Mouse (Mus musculus) CD4-positive helper T cell, adult 2 months (primary cell): ENCODE measurements around the gene Dscam.
A peak's percentile ranks its signal among the peaks of the same experiment; 100 is the strongest.
"Not testable (repeated sequence)": the region's sequence is repeated elsewhere in the genome, so short reads cannot be mapped to it uniquely, and the experiment has no call there.

Source experiments
- DNase-seq: peaks from one replicate; pipeline ENCODE4 v3.0.0-alpha.2; 2012; ENCODE audit warnings: low read depth, missing footprints, low spot score

Dscam gene

DNA sequence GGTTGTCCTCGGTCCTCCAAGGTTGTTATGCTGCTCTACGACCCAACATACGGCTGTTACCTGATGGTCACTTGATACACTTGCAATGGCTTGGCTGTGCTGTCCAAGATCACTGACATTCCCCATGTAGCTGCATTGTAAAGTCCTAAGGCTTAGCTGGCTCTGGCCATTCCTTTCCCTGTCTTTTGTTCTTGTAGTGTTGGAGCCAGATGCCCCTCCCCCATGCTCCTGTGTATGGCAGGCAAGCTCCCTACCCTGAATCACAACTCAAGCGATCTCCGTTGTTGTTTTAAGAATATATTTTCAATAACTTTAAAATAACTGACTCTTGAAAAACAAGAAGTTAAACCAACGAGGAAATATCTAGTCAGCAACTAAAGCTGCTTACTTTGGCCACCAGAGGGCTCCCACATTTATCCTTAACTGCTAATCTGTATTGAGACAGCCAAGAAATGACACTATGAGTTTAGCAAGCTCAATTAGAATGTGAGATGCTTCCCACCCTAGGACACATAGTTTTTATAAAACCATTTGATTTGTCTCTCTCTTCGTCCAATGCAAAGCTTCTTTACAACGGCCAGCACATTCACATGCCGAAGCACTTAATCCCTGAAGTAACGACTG lies 273.9 kb downstream of the Dscam start:
- DNase-seq = no peak

DNA sequence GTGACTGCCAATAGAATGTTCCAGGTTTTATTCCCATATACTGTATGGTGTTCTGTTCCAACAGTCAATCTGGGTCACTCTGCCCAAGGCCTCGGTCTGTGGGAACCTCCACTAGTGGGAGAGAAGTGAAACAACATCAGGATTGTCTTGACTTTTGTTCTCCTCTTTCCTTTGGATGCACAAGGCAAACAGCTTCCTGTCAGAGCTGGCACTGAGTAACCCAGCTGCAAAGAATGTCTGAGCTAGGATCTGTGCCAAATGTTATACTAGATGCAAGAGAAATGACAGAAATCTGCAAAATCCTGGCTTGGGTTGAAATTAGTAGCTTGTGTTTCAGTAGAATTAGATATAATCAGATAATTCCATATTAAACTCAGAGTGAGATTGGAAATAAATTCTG lies 282.5 kb downstream of the Dscam start:
- DNase-seq = no peak

DNA sequence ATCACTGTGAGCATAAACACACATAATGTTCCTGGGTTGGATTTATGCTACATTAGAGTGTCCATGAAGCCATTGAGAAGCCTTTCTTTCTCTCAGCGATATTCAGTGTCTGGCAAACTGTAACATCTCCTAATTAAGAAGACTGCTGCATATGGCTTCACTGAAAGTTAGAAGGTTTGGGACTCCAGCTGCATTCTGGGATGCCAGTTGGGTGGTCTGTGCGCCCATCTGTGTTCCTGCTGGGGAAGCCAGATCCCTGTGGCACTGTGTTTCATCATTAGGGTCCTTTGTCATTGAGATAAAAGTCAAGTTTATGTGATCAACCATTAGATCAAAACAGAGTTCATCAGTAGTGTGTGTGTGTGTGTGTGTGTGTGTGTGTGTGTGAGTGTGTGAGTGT lies 284.7 kb downstream of the Dscam start:
- DNase-seq = no peak

DNA sequence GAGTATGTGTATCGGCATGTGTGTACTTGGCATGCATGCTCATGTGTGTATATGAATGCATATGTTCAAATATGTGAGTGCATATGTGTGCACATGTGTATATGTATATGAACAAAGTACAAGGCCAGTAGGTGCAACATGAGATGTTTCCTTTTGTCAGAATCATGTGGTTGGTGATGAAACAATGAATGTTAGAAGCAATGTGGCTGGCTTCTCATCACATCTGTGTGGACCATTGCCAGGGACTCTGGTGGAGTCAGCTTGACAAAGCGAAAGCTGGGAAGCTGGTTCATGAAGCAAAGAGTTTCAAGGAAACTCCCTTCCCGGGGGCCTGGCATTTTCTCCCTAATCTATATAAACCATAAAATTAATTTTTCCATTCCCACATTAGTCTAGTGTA lies 286.0 kb downstream of the Dscam start:
- not testable (repeated sequence) for DNase-seq

DNA sequence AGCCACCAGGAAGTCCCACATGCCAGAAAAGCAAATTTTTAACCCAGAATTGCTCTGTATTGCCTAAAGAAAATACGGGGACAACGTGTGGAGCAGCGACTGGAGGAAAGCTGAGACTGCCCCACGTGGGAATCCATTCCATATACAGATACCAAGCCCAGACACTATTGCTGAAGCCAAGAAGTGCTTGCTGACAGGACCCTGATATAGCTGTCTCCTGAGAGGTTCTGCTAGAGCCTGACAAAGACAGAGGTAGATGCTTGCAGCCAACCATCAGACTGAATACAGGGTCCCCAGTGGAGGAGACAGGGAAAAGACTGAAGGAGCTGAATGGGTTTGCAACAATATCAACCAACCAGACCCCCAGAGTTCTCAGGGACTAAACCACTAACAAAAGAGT lies 293.3 kb downstream of the Dscam start:
- no peak for DNase-seq

DNA sequence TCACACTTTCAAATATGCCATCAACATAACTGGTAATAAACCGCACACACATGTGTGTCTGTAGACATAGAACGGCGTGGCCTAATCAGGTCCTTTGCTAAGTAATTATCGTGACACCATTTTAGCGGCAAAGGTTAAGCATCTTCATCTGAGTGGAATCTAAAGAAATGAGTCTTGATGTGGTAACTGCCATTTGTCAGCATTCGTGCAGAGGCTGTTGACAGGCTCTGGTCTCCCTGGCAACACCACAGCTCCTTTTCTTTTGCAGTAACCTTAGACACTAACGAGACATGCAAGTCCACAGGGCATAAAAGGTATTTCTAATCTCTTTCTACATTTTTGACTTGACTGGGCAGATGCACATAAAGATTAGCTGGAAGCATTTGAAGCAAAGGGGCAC lies 297.8 kb downstream of the Dscam start:
- no peak for DNase-seq

DNA sequence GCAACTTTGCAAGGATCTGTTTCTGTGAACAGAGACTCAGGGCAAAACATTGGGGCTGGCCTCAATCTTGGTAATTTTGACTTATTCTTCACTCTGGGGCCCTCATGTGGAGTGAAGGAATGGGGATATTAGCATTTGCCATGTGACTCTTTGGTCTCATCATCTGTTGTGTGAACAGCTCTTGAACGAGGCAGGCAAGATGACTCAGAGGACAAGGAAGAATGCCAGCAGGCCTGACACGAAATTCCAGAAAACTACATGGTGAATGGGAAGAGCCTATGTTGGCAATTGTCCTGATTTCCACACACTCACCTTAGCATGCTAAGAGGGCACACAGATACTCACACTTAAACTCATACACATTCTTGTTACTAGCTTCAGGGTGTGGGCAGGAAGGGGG lies 313.0 kb downstream of the Dscam start:
- DNase-seq = no peak

DNA sequence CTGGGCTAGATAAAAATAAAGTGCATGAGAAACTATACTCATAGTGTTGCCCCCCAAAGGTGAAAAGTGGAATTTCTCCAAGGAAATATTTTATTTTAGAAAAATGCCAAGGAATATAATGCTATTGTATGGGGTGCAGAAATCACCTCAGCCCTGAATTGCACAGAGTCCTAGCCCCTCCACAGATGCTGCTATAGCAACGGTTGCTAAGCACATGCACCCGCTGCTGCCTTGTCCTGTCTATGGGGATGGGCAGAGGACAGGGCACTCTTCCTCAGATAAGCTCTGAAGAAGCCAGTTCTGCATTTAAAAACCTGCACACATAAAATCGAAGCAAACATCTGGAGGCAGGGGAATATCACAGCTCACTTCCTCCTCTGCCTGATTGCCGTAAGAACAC lies 315.5 kb downstream of the Dscam start:
- DNase-seq = no peak

DNA sequence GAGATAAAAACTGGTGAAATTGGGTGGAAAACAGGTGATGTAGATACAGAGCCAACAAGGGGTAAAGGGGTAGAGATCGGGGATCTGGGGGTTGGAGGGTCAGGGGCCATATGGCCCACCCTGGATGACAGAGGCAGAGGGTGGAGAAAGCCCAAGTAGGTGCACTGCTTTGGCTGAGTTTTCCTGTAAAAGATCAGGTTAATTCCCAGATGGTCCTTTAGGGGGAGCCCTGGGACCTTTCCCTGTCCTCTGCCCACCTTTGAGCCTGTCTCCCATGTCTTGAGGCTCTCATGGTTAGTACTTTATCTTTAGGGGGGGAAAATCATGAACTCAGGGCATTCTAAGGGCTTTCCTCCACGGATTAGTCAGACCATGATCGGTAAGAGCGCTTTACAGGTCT lies 318.2 kb downstream of the Dscam start:
- no peak for DNase-seq

DNA sequence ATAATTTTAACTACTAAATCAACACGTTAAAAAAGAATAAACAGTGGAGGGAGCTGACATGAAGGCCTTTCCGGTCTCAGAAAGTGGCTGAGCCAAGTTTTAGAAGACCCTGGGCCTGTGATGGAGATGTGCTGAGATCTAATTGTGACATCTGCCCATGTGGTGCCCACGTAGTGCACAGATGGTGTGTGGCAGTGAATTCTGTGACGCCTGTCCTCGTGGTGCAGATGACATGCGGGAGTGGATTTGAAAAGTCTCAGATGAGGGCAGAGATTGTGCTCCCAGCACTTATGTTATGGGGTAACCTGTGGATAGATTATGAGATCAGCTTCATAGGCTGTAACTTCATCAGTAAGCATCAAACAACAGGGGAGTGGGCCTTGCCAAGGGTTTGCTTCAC lies 321.6 kb downstream of the Dscam start:
- no peak for DNase-seq

DNA sequence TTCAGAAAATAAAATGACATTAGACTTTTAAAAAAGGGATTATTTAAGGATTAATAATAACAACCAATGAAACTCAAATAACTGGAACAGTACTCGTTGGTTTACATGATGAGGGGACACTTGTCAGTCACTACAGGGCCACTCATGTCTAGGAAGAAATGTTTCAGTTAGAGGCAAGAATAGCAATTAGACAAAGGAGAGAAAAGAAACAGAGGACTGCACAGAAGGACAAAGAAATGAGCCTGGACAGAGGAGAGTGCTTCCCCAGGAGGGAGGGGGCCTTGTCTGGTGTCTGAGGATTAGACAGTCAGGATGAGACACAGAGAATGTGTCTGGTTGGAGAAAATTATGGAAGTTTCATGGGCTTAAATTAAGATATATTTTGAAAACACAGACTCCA lies 324.0 kb downstream of the Dscam start:
- DNase-seq = no peak

DNA sequence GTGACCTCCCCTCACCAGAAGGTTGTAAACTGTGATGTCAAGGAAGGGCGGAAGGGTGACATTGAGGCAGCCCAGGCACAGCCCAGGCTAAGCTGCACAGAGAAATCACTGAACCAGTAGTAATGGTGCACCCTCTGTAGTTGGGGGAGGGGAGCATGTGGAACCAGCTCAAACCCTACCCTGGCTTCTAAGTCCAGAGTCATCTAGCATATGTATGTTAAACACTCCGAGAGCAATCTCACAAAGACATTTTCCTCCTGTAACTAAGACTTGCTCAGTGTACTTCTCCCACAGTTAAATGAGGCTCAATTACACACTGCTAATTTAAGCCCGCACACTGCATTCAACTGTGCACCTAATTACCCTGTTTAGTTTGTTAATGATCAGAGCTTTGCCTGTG lies 324.4 kb downstream of the Dscam start:
- no peak for DNase-seq

DNA sequence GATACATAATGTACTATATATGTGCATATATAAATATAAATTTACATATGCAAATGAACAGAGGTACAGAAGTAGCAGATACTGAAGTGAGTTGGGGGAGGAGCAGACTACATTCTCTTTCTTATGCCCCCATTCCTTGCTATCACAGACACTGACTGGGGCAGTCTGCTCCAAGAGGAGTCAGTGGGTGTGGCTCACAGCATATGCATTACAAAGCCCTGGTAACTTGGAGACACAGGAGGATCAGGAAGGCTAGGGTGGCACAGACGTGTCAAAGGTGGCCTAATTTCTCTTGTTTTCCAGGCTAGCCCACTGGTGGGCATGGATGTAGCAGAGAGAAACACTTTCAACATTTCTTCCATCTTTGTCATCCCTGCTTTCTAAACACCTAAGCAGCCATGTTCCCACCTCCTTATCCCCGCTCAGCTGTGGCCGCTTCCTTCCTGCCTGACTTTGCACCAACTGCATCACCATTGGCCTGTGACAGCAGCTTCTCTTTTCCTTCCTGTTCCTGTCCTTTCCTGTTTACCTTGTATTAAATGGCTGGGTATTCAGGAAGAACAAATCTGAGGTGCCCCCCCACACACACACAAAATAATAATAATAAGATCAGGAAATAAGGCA lies 325.0 kb downstream of the Dscam start:
- no peak for DNase-seq

DNA sequence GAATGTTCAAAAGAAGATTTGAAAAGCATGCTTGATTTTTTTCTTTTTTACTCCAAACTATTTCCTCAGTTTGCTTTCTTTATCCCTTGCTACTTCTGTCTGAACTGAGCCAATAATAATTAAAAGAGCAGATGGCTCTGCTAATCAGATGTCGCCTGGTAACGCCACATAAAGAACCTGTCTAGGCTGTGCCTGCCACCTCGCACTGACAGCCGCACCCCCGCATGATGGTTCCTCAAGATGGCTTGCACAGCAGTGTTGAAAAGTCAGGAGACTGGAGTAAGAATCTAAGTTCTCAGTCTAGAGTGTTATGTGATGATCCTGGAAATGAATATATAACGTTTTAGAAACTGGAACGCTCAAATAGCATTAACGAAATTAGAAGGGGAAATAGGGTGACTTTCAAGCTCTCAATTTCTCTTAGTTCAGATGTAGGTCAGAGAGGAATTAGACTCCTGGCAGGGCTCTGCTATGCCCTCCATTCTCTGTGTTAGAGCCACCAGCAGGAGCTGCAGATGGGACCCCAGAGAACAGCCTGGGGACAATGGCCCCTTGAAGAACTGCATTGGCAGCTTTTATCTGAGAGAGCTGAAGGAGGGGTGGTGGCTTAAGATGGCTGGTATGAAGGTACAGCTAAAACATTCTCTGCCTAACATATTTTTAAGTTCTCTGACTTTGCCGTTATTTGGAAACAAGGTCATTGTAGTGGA lies 326.7 kb downstream of the Dscam start:
- no peak for DNase-seq

DNA sequence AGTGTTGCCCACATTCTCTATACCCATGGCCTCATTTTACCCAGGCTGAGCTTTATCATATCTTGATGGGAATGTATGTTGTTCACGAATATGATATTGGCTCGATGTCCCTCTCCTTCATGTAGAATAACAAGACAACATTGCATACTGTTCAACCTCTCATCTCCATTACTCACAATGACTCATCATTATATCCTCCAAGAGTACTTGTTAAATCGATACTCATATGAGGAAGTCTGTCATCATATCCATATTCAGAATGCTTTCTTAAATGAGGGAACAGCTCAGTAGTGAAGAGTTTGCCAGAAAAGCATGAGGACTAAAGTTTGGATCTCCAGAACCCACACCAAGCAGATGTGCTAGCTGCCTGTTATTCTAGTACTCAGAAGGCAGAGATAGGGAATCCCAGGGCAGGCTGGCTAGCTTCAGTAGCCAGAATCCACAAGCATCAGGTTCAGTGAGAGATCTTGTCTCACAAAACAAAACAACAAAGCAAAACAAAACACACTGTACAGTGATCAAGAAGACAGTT lies 327.7 kb downstream of the Dscam start:
- no peak for DNase-seq

DNA sequence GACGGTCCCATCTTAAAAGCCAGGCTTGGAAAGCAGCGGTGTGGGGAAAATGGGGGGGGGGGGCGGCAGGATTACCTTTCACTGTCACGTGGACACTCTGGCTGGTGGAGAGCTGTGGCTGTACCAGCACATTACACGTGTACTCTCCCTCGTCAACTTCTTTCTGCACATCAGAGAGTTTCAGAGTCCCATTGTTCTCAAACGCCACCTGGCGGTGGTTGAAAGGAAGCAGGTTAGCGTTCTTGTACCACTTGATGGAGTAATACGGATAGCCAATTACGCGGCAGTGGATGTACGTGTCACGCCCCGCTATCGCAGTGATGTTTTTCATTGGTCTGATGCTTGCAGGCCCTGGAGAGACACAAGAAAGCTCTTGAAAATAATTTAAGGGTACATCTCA lies 350.9 kb downstream of the Dscam start:
- peak; percentile 44 for DNase-seq

DNA sequence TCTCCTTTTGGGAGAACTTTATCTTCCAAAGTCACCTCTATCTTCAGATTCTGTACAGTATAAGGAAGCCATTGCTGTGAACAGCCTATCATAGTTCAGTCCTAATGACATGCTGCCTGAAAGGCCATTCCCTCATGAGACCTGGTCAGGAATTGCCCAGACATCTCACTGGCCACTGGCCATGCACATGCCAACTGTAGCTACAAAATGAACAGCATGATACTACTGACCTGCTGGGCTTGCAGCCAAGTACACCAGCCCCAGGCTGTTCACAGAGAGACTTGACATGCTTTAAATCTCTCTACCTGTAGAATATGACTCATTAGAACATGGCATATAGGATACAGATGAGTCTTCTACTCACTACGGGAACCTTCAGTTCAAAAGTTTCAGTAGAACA lies 364.3 kb downstream of the Dscam start:
- DNase-seq = no peak

DNA sequence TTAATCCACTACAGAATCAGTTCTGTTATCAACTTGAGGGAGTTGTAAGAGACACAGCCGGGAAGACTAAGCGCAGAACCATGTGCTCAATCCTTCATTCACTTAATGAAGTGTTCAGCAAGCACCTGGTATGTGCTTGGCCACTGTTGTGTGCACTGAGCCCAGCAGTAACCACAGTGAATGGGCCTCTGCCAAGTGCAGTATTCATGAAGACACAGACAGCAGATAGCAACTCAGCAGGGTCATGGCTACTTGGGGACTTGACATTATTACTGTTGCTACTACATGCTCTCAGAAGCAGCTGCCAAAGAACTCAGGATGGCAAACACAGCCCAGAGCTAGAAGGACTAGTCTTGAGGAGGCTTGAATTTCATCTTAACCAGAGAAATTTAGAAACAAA lies 367.9 kb downstream of the Dscam start:
- DNase-seq = no peak

DNA sequence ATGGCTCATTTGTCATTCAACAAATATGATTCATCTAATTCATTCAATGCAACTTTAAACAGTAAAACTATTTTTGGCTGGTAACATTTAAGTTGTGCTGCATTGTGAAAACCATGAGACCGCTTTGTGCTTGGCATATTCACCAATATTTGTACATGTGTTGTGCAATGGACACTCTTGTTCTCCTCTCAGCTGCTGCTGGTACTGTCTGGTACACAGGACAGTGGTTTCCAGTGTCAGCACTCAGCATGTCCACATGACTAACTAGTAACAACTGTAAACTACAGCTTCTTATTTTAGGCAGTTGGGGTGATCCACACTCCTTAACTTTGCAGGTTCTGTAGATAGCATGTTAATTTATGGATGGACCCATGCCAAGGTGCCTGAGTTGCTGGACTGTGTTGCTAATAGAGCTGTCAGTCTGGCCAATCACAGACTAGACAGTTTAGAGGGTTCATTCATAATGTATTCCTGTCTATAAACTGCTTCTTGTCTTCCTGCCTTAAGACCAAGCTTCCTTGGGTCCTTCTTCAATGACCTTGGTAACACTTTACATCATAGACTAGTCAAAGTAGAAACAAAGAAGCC lies 368.8 kb downstream of the Dscam start:
- no peak for DNase-seq

DNA sequence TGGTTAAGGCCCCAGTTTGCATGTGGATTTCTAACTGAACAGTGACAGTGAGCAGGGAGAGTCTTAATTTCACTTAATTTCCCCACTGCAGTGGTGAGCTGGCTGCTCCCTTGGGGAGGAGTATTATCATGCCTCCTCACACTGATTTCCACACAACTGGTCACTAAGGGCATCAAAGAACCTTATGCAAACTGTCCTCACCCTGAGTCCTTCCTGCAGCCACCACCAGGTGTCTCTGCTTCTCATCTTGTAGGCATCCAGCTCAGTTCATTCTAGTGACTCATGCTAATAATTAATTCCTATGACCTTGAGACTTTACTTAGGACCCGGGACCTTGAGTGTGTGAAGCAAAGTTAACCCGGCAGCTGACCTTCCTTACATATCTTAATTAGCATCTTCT lies 375.1 kb downstream of the Dscam start:
- no peak for DNase-seq

DNA sequence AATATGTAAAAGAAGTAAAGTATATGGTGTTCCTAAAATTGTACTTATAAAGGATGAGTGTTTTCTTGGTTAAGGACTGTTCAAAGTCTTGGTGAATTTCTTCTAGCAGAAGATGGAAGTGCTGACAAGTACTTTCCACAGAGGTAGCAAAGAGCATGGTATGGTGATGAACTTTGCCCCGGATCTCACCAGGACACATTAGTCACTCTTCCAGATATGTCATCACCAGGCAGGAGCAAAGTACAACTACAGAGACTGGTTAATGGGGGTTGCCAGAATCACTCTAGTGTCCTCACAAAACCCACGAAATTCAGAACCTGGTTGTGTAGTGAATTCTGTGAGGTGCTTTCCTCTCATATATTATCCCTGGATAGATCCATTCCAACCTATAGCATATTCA lies 379.2 kb downstream of the Dscam start:
- no peak for DNase-seq

DNA sequence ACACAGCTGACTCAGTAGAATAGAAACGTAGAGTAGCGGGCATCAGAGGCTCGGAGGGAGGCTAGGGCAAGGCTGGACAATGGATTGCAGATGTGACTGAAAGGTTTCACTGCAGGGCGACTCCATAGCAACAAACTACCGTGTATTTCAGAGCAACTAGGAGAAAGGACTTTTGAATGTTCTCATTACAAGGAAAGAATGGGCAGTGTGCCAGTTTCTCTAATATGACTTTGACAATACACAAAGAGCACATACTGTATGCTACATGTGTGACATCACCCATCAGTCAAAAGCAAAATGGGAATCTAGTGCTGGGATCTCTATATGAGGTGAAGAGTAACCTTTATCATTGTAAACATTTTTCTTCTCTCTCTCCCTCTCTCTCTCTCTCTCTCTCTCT lies 382.3 kb downstream of the Dscam start:
- no peak for DNase-seq

DNA sequence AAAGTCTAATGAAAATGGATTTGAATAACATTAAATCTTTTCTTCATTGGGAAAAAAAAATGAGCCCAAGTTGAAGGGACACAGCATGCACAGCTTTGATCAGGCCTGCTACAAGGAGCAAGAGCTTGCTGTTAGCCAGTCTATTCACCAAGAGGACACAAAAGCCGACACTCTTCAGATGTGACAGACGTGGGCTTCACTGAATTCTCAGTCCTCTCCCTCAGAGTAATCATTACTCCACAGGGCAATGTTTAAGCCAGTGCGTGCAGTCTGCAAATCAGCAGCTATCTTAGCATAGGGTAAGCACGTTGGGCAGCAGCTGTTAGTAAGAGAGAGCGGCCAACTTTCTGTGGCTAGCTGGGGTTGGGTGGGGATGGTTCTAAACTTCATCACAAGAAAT lies 391.5 kb downstream of the Dscam start:
- DNase-seq = no peak
